22 mouse cellular contexts compared by ENCODE assay signal in genomic region chr4:141484071-141484470, GRCm38 (mm10). TPM values are rescaled to one million over a fixed set of nuclear protein-coding genes. Genes with fewer than 3 reads are reported as not detected.
"Had no signal": no experiment of that assay in that cellular context is flagged by ENCODE, and none has a peak within 500 bp of the region (broad histone marks: within the 10 kb centered on the region; RNA-seq: fewer than 3 reads in every experiment).

No protein-coding gene starts in this region.

- H3K9me3 ChIP-seq: intestine, embryonic 15.5 days; limb, embryonic 15.5 days; midbrain, embryonic 12.5 days; midbrain, embryonic 15.5 days; neural tube, embryonic 12.5 days; neural tube, embryonic 15.5 days had no signal

- H3K4me2 ChIP-seq: intestine, embryonic 15.5 days; limb, embryonic 12.5 days; limb, embryonic 15.5 days; liver, embryonic 11.5 days; midbrain, embryonic 12.5 days; midbrain, embryonic 15.5 days; neural tube, embryonic 12.5 days; neural tube, embryonic 15.5 days had no signal

- H3K4me3 ChIP-seq: intestine, embryonic 15.5 days; limb, embryonic 12.5 days; limb, embryonic 15.5 days; midbrain, embryonic 12.5 days; midbrain, embryonic 15.5 days; neural tube, embryonic 12.5 days; neural tube, embryonic 15.5 days had no signal

- H3K27ac ChIP-seq: intestine, embryonic 15.5 days; limb, embryonic 12.5 days; limb, embryonic 15.5 days; liver, embryonic 14.5 days; midbrain, embryonic 12.5 days; midbrain, embryonic 15.5 days; neural tube, embryonic 12.5 days; neural tube, embryonic 15.5 days had no signal

- ATAC-seq: intestine, embryonic 15.5 days; midbrain, embryonic 15.5 days had no signal

- DNase-seq: kidney, adult 11 months; kidney, postnatal 14 days; kidney, postnatal 4 days; left cerebral cortex, postnatal 4 days; right cerebral cortex, adult 18-20 months; right cerebral cortex, postnatal 14 days; right cerebral cortex, postnatal 4 days; thymus, postnatal 25 days had no signal

- H3K4me1 ChIP-seq: intestine, embryonic 15.5 days; limb, embryonic 12.5 days; limb, embryonic 15.5 days; midbrain, embryonic 12.5 days; midbrain, embryonic 15.5 days; neural tube, embryonic 12.5 days; neural tube, embryonic 15.5 days had no signal

- H3K9ac ChIP-seq: intestine, embryonic 15.5 days; limb, embryonic 12.5 days; limb, embryonic 15.5 days; liver, embryonic 14.5 days; midbrain, embryonic 12.5 days; midbrain, embryonic 15.5 days; neural tube, embryonic 12.5 days; neural tube, embryonic 15.5 days had no signal

- H3K27me3 ChIP-seq: intestine, embryonic 15.5 days; limb, embryonic 12.5 days; limb, embryonic 15.5 days; midbrain, embryonic 12.5 days; midbrain, embryonic 15.5 days; neural tube, embryonic 12.5 days; neural tube, embryonic 15.5 days had no signal

RNA-seq across cellular contexts. Expression of gene Srarp, which starts 48.2 kb away (rescaled TPM):
- total RNA-seq: megakaryocyte progenitor cell, adult 5-6 weeks; megakaryocyte-erythroid progenitor cell, adult 5-6 weeks had no signal
- polyA plus RNA-seq: intestine, embryonic 15.5 days; kidney, embryonic 16.5 days; limb, embryonic 12.5 days; limb, embryonic 15.5 days; liver, embryonic 11.5 days; liver, embryonic 14.5 days; neural tube, embryonic 12.5 days; stomach, embryonic 14.5 days; thymus, postnatal 0 days had no signal
